Mouse (Mus musculus): ENCODE data around the gene Cd5. TPM values are rescaled to one million over a fixed set of nuclear protein-coding genes. Genes with fewer than 3 reads are reported as not detected.

The Cd5 gene
- total and polyA plus RNA-seq, 3 experiments: 0.11 TPM; not detected in 2

DNA sequence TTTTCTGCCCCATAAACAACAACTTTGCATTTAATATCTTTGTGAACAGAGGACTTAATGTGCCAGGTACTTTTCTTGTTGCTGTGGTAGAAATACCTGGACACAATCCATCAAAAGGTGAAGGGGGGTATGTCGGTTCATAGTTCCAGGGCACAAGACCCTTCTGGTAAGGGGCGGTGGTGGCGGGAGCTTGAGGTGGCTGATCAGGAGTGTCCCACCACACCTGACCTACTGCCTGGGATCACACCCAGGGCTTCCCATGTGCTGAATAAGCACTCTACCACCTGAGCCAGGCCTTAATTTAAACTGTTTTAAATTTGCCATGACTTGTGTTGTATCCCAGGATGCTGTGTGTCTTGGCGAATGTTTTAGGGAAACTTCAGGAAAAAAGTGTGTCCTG lies 47.7 kb downstream of the Cd5 start:
- TF ChIP-seq GATA2 (IDR thresholded peaks at IDR 0.05; ENCODE audit: borderline replicate concordance, low read depth, low read length) (no peak), CTCF (IDR thresholded peaks at IDR 0.05; ENCODE audit: low read depth, low read length) (no peak), GATA1 (IDR thresholded peaks at IDR 0.05; ENCODE audit: borderline replicate concordance, low read length) (no peak), POLR2AphosphoS5 (IDR thresholded peaks at IDR 0.05; ENCODE audit: insufficient replicate concordance, low read depth, low read length) (no peak), TAL1 (conservative IDR thresholded peaks at IDR 0.05; ENCODE audit: low read depth, low read length) (no peak)
- Histone ChIP-seq H3K9me3 (replicated peaks) (no peaks in the 10 kb centered on the region), H3K4me3 (ENCODE audit: low read depth, low read length) (no peak overlapping the region), H3K27me3 (ENCODE audit: insufficient read depth, low read length) (no peaks in the 10 kb centered on the region), H3K36me3 (replicated peaks) (peaks cover 48% of the 10 kb centered on the region), H3K4me1 (ENCODE audit: insufficient read depth, low read depth, low read length) (peaks cover 72% of the 10 kb centered on the region)
- ATAC-seq (ENCODE audit: extremely low read depth, insufficient number of reproducible peaks, low FRiP score, poor library complexity, severe bottlenecking): no peak
- no peak for DNase-seq (ENCODE audit: low spot score)

DNA sequence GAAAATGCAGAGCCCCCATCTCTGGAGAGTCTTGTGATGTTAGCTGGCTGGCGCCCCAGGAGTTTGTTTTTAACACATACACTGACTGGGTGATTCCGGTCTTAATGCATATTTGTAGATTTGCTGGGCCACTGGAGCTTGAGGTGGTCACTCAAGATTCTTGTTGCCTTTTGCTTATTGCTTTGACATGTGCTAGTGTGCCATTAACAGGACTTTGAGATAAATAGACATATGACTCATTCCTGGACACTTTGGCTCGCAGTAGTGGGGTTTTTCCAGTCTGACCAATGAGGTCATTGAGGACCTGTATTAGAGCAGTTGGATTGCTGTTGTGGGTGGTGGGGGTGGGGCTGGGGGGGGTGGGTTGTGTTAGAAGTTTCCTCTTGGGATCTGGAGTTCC lies 48.5 kb downstream of the Cd5 start:
- no peak for TF ChIP-seq TAL1 (conservative IDR thresholded peaks at IDR 0.05; ENCODE audit: low read depth, low read length)
- TF ChIP-seq GATA2 (IDR thresholded peaks at IDR 0.05; ENCODE audit: borderline replicate concordance, low read depth, low read length): no peak
- TF ChIP-seq GATA1 (IDR thresholded peaks at IDR 0.05; ENCODE audit: borderline replicate concordance, low read length): no peak
- no peak for TF ChIP-seq CTCF (IDR thresholded peaks at IDR 0.05; ENCODE audit: low read depth, low read length)
- TF ChIP-seq POLR2AphosphoS5 (IDR thresholded peaks at IDR 0.05; ENCODE audit: insufficient replicate concordance, low read depth, low read length): no peak
- ATAC-seq (ENCODE audit: extremely low read depth, insufficient number of reproducible peaks, low FRiP score, poor library complexity, severe bottlenecking) (no peak), DNase-seq (ENCODE audit: low spot score) (no peak)
- no peaks in the 10 kb centered on the region for H3K27me3 ChIP-seq (ENCODE audit: insufficient read depth, low read length)
- peaks cover 76% of the 10 kb centered on the region for H3K4me1 ChIP-seq (ENCODE audit: insufficient read depth, low read depth, low read length)
- no peak overlapping the region for H3K4me3 ChIP-seq (ENCODE audit: low read depth, low read length)
- no peaks in the 10 kb centered on the region for H3K9me3 ChIP-seq (replicated peaks)
- H3K36me3 ChIP-seq (replicated peaks): peaks cover 41% of the 10 kb centered on the region

GRCm38 (mm10) chr19:10689470-10690166 lies 49.2 kb downstream of the Cd5 start:
- no peak for TF ChIP-seq CTCF (IDR thresholded peaks at IDR 0.05; ENCODE audit: low read depth, low read length)
- no peak for TF ChIP-seq GATA2 (IDR thresholded peaks at IDR 0.05; ENCODE audit: borderline replicate concordance, low read depth, low read length)
- no peak for TF ChIP-seq POLR2AphosphoS5 (IDR thresholded peaks at IDR 0.05; ENCODE audit: insufficient replicate concordance, low read depth, low read length)
- no peak for TF ChIP-seq TAL1 (conservative IDR thresholded peaks at IDR 0.05; ENCODE audit: low read depth, low read length)
- TF ChIP-seq GATA1 (IDR thresholded peaks at IDR 0.05; ENCODE audit: borderline replicate concordance, low read length): no peak
- ATAC-seq (ENCODE audit: extremely low read depth, insufficient number of reproducible peaks, low FRiP score, poor library complexity, severe bottlenecking) (no peak), DNase-seq (ENCODE audit: low spot score) (no peak)
- H3K9me3 ChIP-seq (replicated peaks): no peaks in the 10 kb centered on the region
- H3K4me3 ChIP-seq (ENCODE audit: low read depth, low read length): peak overlapping the region; percentile 90
- peaks cover 76% of the 10 kb centered on the region for H3K4me1 ChIP-seq (ENCODE audit: insufficient read depth, low read depth, low read length)
- peaks cover 2% of the 10 kb centered on the region; the same call in 1 of the 2 replicates for H3K27me3 ChIP-seq (ENCODE audit: insufficient read depth, low read length)
- H3K36me3 ChIP-seq (replicated peaks): peaks cover 37% of the 10 kb centered on the region

DNA sequence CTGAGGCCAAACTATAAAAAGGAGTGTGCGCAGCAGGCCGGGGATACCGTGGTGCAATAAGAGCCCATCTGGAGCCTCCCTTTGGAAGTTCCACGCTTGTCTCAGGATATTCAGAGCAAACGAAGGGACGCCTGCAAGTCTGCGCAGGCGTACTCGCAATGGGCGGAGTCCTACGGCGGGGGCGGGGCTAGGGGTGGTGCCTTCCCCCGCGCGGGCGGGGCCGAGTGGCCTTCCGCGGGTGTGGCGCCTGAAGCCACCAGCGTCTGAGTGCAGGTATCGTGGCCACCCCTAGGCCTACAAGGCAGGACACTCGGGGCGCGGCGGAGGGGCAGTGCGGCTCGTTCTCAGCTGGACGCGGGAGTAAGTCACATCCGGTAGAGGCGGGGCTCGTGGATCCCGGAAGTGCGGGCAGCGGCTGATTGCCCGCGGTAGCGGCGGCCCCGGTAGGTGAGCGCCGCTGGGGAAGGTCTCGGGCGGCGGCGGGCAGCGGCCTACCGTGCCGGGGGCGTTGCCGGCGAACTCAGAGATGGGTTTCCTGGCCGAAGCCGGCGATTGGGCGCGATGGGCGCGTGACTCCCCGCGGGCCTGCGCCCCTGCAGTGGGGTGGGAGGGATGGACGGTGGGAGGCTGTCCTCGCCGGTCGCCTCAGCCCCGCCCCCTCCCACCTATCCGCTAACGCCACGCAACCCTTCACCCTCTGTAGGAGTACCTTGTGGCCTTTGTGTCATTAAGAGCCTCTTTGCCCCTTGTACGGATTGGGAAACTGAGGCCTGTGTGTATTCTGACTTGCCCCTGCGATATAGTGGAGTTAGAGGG lies 50.1 kb downstream of the Cd5 start, which contains the start of gene Vps37c:
Gene Vps37c (plus strand): TSS at position 199 of the 816 bp plus-strand sequence.
- H3K9me3 ChIP-seq (replicated peaks): no peaks in the 10 kb centered on the region
- peak within 1 kb of the TSS; percentile 90 for H3K4me3 ChIP-seq (ENCODE audit: low read depth, low read length)
- H3K4me1 ChIP-seq (ENCODE audit: insufficient read depth, low read depth, low read length): peaks cover 67% of the 10 kb centered on the region
- peaks cover 2% of the 10 kb centered on the region; the same call in 1 of the 2 replicates for H3K27me3 ChIP-seq (ENCODE audit: insufficient read depth, low read length)
- ATAC-seq (ENCODE audit: extremely low read depth, insufficient number of reproducible peaks, low FRiP score, poor library complexity, severe bottlenecking) (peak; percentile 55), DNase-seq (ENCODE audit: low spot score) (peak; percentile 89)
- TF ChIP-seq TAL1 (conservative IDR thresholded peaks at IDR 0.05; ENCODE audit: low read depth, low read length): no peak
- no peak for TF ChIP-seq GATA2 (IDR thresholded peaks at IDR 0.05; ENCODE audit: borderline replicate concordance, low read depth, low read length)
- H3K36me3 ChIP-seq (replicated peaks): peaks cover 28% of the 10 kb centered on the region

DNA sequence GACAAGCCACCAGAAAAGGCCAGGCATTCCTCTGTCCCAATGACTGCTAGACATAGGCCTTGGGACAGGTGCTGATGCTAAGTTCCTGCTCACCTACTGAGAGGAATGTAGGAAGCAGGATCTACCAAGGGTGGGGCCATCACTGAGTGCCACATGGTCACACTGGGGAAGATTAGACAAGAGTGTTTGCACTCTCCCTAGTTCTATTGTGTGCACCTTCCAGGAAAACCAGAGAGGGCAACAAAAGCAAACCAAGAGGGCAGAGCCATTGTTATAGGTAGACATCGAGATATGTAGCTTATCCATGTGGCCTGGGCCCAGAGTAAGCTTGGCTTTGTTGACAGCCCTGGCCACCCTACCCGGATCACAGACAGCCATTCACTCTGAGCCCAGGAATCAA lies 53.1 kb downstream of the Cd5 start:
- H3K9me3 ChIP-seq (replicated peaks): no peaks in the 10 kb centered on the region
- peaks cover 2% of the 10 kb centered on the region for H3K36me3 ChIP-seq (replicated peaks)
- DNase-seq (ENCODE audit: low spot score) (no peak), ATAC-seq (ENCODE audit: extremely low read depth, insufficient number of reproducible peaks, low FRiP score, poor library complexity, severe bottlenecking) (no peak)
- H3K27me3 ChIP-seq (ENCODE audit: insufficient read depth, low read length): peaks cover 2% of the 10 kb centered on the region; the same call in 1 of the 2 replicates
- no peak overlapping the region for H3K4me3 ChIP-seq (ENCODE audit: low read depth, low read length)
- TF ChIP-seq TAL1 (conservative IDR thresholded peaks at IDR 0.05; ENCODE audit: low read depth, low read length) (no peak), GATA1 (IDR thresholded peaks at IDR 0.05; ENCODE audit: borderline replicate concordance, low read length) (no peak), POLR2AphosphoS5 (IDR thresholded peaks at IDR 0.05; ENCODE audit: insufficient replicate concordance, low read depth, low read length) (no peak), CTCF (IDR thresholded peaks at IDR 0.05; ENCODE audit: low read depth, low read length) (no peak), GATA2 (IDR thresholded peaks at IDR 0.05; ENCODE audit: borderline replicate concordance, low read depth, low read length) (no peak)
- H3K4me1 ChIP-seq (ENCODE audit: insufficient read depth, low read depth, low read length): peaks cover 49% of the 10 kb centered on the region

DNA sequence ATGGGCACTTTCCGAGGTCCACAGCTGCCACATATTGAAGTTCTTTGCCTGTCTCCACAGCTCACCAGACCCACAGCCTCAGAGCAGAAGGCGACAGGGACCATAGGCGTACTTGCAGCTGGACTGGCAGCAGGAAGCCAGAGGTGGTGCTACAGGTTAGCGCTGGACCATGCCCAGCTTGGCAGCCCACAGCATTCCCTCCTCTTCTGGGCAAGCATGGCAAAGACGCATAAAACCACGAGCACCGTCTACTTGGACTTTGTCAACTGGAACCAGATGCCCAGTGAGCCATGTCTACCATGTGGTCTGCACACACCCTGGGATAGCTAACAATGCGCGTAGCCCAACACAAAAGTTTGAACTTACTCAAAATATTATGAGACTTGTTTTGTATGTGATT lies 53.7 kb downstream of the Cd5 start:
- Histone ChIP-seq H3K9me3 (replicated peaks) (no peaks in the 10 kb centered on the region), H3K4me3 (ENCODE audit: low read depth, low read length) (no peak overlapping the region), H3K4me1 (ENCODE audit: insufficient read depth, low read depth, low read length) (peaks cover 48% of the 10 kb centered on the region), H3K27me3 (ENCODE audit: insufficient read depth, low read length) (peaks cover 2% of the 10 kb centered on the region; the same call in 1 of the 2 replicates), H3K36me3 (replicated peaks) (no peaks in the 10 kb centered on the region)
- ATAC-seq (ENCODE audit: extremely low read depth, insufficient number of reproducible peaks, low FRiP score, poor library complexity, severe bottlenecking) (no peak), DNase-seq (ENCODE audit: low spot score) (no peak)
- TF ChIP-seq POLR2AphosphoS5 (IDR thresholded peaks at IDR 0.05; ENCODE audit: insufficient replicate concordance, low read depth, low read length): no peak
- TF ChIP-seq GATA1 (IDR thresholded peaks at IDR 0.05; ENCODE audit: borderline replicate concordance, low read length): no peak
- no peak for TF ChIP-seq CTCF (IDR thresholded peaks at IDR 0.05; ENCODE audit: low read depth, low read length)
- TF ChIP-seq TAL1 (conservative IDR thresholded peaks at IDR 0.05; ENCODE audit: low read depth, low read length): no peak
- TF ChIP-seq GATA2 (IDR thresholded peaks at IDR 0.05; ENCODE audit: borderline replicate concordance, low read depth, low read length): no peak

Measured in G1E (cell line).